Comparison of ENCODE assay signal across 15 mouse cellular contexts in the genomic region with DNA sequence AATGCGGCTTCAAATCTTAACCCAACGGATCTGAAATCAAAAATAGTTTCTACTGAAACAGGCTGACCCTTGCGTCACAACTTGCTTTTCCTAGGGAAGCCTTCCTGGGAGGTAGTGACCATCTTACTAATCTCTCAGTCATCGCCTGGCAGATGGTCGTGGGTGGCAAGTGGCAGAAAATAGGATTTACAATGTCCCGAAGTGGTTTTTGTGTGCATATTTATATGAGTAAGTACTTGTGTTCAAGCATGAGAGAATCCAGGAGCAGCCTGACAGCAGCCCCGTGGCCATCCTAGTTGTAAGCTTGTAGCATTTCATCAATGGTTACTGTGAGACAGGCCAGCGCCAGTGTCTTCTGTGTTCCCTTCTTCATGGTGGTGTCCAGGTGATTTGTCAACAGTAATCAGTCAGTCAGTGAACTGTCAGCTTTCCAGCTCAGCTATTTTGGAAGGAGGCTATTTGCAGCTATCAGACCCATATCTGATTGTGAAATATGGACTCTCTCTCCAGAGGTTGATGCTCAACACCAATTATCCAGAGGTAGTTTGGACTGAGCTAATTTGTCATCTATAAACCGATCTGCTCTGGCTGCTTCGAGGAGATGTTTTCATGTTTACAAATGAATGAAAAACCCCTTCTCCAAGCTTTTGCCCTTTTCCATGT. TPM values are rescaled to one million over a fixed set of nuclear protein-coding genes. Genes with fewer than 3 reads are reported as not detected.
DNase-seq lines count a peak whose midpoint lies in the region; ATAC-seq lines count a peak whose summit lies in the region.
"Had no signal": no experiment of that assay in that cellular context is flagged by ENCODE, and none has a peak within 500 bp of the region (broad histone marks: within the 10 kb centered on the region; RNA-seq: fewer than 3 reads in every experiment).

No protein-coding gene starts in this region.

- no peak overlapping the region for H3K27ac ChIP-seq in forebrain, embryonic 16.5 days (ENCODE audit: low read length)
- H3K27ac ChIP-seq: heart, embryonic 13.5 days; hindbrain, embryonic 13.5 days; limb, embryonic 13.5 days had no signal

- 91% methylated on average over 10 of the region's 10 CpGs for WGBS in forebrain, embryonic 16.5 days

- no peaks in the 10 kb centered on the region for H3K36me3 ChIP-seq in forebrain, embryonic 16.5 days (ENCODE audit: control insufficient read depth, insufficient read depth)
- H3K36me3 ChIP-seq: heart, embryonic 13.5 days had no signal

- ATAC-seq in activated CD4-positive, CD25-positive, alpha-beta regulatory T cell, adult 4 months: no peak
- no peak for ATAC-seq in forebrain, embryonic 16.5 days

- H3K4me3 ChIP-seq in forebrain, embryonic 16.5 days (replicated peaks; ENCODE audit: low read length): no peak overlapping the region
- H3K4me3 ChIP-seq: heart, embryonic 13.5 days; hindbrain, embryonic 13.5 days; limb, embryonic 13.5 days had no signal

- H3K9me3 ChIP-seq in forebrain, embryonic 16.5 days (ENCODE audit: control insufficient read depth, low read length): no peaks in the 10 kb centered on the region
- H3K9me3 ChIP-seq: heart, embryonic 13.5 days; hindbrain, embryonic 13.5 days; limb, embryonic 13.5 days had no signal

- no peaks in the 10 kb centered on the region for H3K27me3 ChIP-seq in forebrain, embryonic 16.5 days (replicated peaks; ENCODE audit: control insufficient read depth, insufficient read depth, low read length)
- H3K27me3 ChIP-seq: heart, embryonic 13.5 days; hindbrain, embryonic 13.5 days; limb, embryonic 13.5 days had no signal

- intact Hi-C loops in left cerebral cortex, postnatal 25 days (cut with DNase I): no loop called here

- no peak overlapping the region for H3K4me2 ChIP-seq in forebrain, embryonic 16.5 days (ENCODE audit: low read length)
- H3K4me2 ChIP-seq: heart, embryonic 13.5 days; hindbrain, embryonic 13.5 days; limb, embryonic 13.5 days; lung, embryonic 14.5 days had no signal

- no peak overlapping the region for H3K9ac ChIP-seq in forebrain, embryonic 16.5 days (replicated peaks; ENCODE audit: low read depth, low read length)
- H3K9ac ChIP-seq: heart, embryonic 13.5 days; hindbrain, embryonic 13.5 days; limb, embryonic 13.5 days; lung, embryonic 14.5 days had no signal

- no peaks in the 10 kb centered on the region for H3K4me1 ChIP-seq in forebrain, embryonic 16.5 days (replicated peaks; ENCODE audit: control insufficient read depth, insufficient read depth, low read length)

- peak; percentile 32 for DNase-seq in 3T3-L1 (ENCODE audit: low read depth, low spot score)
- DNase-seq in cerebellum, adult 11 months: peak; percentile 29
- peak; percentile 59 to 80 for DNase-seq in frontal cortex, adult 2 months (ENCODE audit: extremely low spot score in 1 of 2, low spot score in 1 of 2)
- DNase-seq in left cerebral cortex, postnatal 25 days (ENCODE audit: low spot score in 2 of 2): peak; percentile 68 to 94
- no peak for DNase-seq in T-cell, adult 2 months (ENCODE audit: low spot score)
- DNase-seq in gastrocnemius, postnatal 25 days: no peak
- DNase-seq: adrenal gland, adult 2 months; kidney, adult 18-20 months; lung, embryonic 14.5 days; thymus, postnatal 14 days had no signal

RNA-seq across cellular contexts. Expression of gene Kif5c, which starts 56.3 kb away (rescaled TPM):
- polyA plus RNA-seq in frontal cortex, adult 2 months (2012; rRNA removed): 244 and 279 TPM in 2 replicates
- total RNA-seq in left cerebral cortex, postnatal 25 days (2021): 100 to 1,000 TPM; 577 to 597 TPM
- 1 to 10 TPM; 1.5 to 2.0 TPM for polyA plus RNA-seq in activated CD4-positive, CD25-positive, alpha-beta regulatory T cell, adult 4 months (2017; shearing (Covaris generic))
- 173 and 180 TPM in 2 replicates for polyA plus RNA-seq in forebrain, embryonic 16.5 days (2015; fragmentation: Nextera tagmentation; extraction: Ambion mirVana)
- total RNA-seq in gastrocnemius, postnatal 25 days (2021): under 1 TPM; 0.24 to 0.41 TPM

Comparison
In these comparisons a context has a peak if more than half of its experiments do, and no peak if none do; other contexts are left out.
1. DNase-seq: peak in 3T3-L1 (single experiment), cerebellum, adult 11 months (single experiment), frontal cortex, adult 2 months (2 of 2) and left cerebral cortex, postnatal 25 days (2 of 2); none in T-cell, adult 2 months (single experiment) and gastrocnemius, postnatal 25 days (single experiment).
2. RNA of gene Kif5c, which starts 56.3 kb away (polyA plus RNA-seq): 244 to 279 TPM in frontal cortex, adult 2 months and 173 to 180 TPM in forebrain, embryonic 16.5 days; 1.5 to 2.0 TPM in activated CD4-positive, CD25-positive, alpha-beta regulatory T cell, adult 4 months; every median in the first group is over 10 times any median in the second.